Mouse (Mus musculus) hindbrain, embryonic 11.5 days (tissue): Measurements from ENCODE around the gene Arhgap45. TPM values are rescaled to one million over a fixed set of nuclear protein-coding genes. Genes with fewer than 3 reads are reported as not detected.

Experiments used
- ATAC-seq: fragments of 200-750 bp; cut with Nextera tagmentation; 2 replicates; pipeline ENCODE4 v1.8.0; 2017; ENCODE audit warnings: mild to moderate bottlenecking, moderate TSS enrichment, moderate library complexity; ENCODE audit not compliant: low FRiP score
- DNase-seq: peaks from one replicate; pipeline ENCODE4 v3.0.0-alpha.2; 2015; ENCODE audit warnings: low spot score
- H3K27ac ChIP-seq: fragments of 300-500 bp; sonication (generic); 2 replicates; pipeline ENCODE4 v1.5.1; 2014; ENCODE audit warnings: mild to moderate bottlenecking, low read depth, low read length
- H3K27me3 ChIP-seq: fragments of 300-500 bp; sonication (generic); 2 replicates; pipeline ENCODE4 v1.6.1; 2014; ENCODE audit warnings: mild to moderate bottlenecking, low read length, moderate library complexity, mixed read lengths; ENCODE audit not compliant: control insufficient read depth, insufficient read depth
- H3K36me3 ChIP-seq: fragments of 300-500 bp; sonication (generic); 2 replicates; pipeline ENCODE4 v1.6.1; 2014; ENCODE audit warnings: mild to moderate bottlenecking, low read length, moderate library complexity, mixed read lengths; ENCODE audit not compliant: control insufficient read depth, insufficient read depth
- H3K4me1 ChIP-seq: fragments of 300-500 bp; sonication (generic); replicated peaks from 2 replicates; pipeline ENCODE4 v1.6.1; 2014; ENCODE audit warnings: low read length, mixed read lengths; ENCODE audit not compliant: control insufficient read depth, insufficient read depth
- H3K4me2 ChIP-seq: fragments of 300-500 bp; sonication (generic); replicated peaks from 2 replicates; pipeline ENCODE4 v1.6.1; 2014; ENCODE audit warnings: mild to moderate bottlenecking, low read depth, low read length
- H3K4me3 ChIP-seq: fragments of 300-500 bp; sonication (generic); 2 replicates; pipeline ENCODE4 v1.5.1; 2014; ENCODE audit warnings: low read depth, low read length
- H3K9ac ChIP-seq: fragments of 300-500 bp; sonication (generic); 2 replicates; pipeline ENCODE4 v1.6.1; 2014; ENCODE audit warnings: low read depth, low read length
- H3K9me3 ChIP-seq: fragments of 300-500 bp; sonication (generic); 2 replicates; pipeline ENCODE4 v1.6.1; 2016; ENCODE audit warnings: low read length; ENCODE audit not compliant: control insufficient read depth
- WGBS: fragments of 180-500 bp; shearing (Covaris S2); extraction: QIAGEN DNeasy Blood & Tissue Kit; methylation state at CpG from one replicate; pipeline ENCODE4 v1.1.7; 2014; 5-methylcytosine and 5-hydroxymethylcytosine counted together
- polyA plus RNA-seq: library from polyadenylated mRNA; unstranded; fragments of >200 nt; fragmentation: Nextera tagmentation; extraction: Ambion mirVana; gene quantifications from 2 replicates; pipeline ENCODE4 v1.2.1, GENCODE M21; 2014

Arhgap45 gene
- polyA plus RNA-seq, 1 experiment from 2014 or later = 4.1 TPM

DNA sequence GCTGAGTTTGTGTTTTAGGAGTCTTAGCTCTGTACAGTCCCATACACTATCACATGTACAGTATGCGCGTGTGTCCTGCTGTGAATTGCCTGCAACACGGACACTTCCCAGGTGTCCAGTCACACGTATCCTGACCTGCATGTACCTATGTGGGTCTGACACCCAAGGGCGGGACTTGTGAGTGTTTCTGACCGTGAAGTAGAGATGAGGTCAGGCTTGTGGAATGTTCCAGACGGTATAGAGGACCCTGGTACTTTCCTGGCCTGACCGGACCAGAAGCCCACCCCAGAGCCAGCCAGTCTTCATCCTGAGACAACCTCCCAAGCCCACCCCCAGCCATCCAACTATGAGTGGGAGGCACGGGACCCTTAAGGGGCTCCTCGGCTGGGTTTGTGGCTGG is 870 bp upstream of the Arhgap45 start:
- Histone ChIP-seq H3K9me3 (peaks cover 3% of the 10 kb centered on the region; the same call in 1 of the 2 replicates), H3K9ac (no peak overlapping the region), H3K27me3 (peaks cover 46% of the 10 kb centered on the region), H3K4me1 (peaks cover 10% of the 10 kb centered on the region; the same call in 1 of the 2 replicates), H3K4me2 (no peak overlapping the region), H3K36me3 (no peaks in the 10 kb centered on the region), H3K27ac (no peak overlapping the region), H3K4me3 (no peak overlapping the region)
- no peak for ATAC-seq
- WGBS = 83% methylated on average over 10 of the region's 10 CpGs
- DNase-seq = no peak

DNA sequence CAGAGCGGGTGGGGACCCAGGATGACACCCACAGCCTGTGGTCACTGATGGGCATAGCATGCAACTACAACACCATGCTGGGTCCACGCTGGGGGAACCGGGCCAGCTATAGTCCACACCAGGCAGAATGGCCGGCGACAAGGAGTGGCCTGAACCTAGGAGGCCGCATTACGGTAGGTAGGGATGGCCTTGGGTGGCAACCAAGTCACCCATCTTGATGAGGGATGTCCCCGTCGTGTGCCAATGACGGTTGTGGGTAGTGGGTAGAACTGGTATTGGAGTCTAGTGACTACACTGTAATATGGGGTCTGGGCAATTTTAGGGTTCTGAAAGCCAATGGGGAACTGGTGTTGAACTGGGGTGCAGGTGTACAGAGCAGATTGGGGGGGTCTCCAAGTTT is 478 bp downstream of the Arhgap45 start:
- H3K27me3 ChIP-seq = peaks cover 47% of the 10 kb centered on the region
- H3K4me3 ChIP-seq = no peak overlapping the region
- H3K4me1 ChIP-seq = peaks cover 10% of the 10 kb centered on the region; the same call in 1 of the 2 replicates
- no peaks in the 10 kb centered on the region for H3K9me3 ChIP-seq
- 87% methylated on average over 10 of the region's 10 CpGs for WGBS
- DNase-seq (no peak), ATAC-seq (no peak)
- no peaks in the 10 kb centered on the region for H3K36me3 ChIP-seq
- H3K9ac ChIP-seq = no peak overlapping the region
- H3K4me2 ChIP-seq = no peak overlapping the region
- no peak overlapping the region for H3K27ac ChIP-seq

DNA sequence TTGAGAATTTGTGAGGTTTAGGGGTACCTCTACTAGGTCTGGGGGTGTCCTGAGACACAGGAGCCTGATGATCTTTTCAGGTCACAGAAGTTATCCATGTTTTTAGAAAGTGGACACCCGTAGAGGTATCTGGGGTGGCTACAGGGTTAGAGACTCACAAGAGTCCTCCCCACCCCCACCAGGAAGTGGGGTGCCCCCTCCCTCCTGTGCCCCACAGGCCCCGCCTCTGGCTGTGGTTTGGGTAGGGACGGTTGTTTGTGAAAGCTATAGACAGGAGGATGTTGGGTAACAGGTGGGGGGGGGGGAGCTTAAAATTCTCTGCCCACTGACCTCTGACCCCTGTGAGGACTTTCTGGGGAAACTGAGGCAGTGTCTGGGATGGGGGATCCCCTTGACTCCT is 908 bp downstream of the Arhgap45 start:
- peaks cover 10% of the 10 kb centered on the region; the same call in 1 of the 2 replicates for H3K4me1 ChIP-seq
- H3K27ac ChIP-seq = no peak overlapping the region
- H3K36me3 ChIP-seq = no peaks in the 10 kb centered on the region
- H3K9ac ChIP-seq = no peak overlapping the region
- H3K27me3 ChIP-seq = peaks cover 43% of the 10 kb centered on the region
- DNase-seq (no peak), ATAC-seq (no peak)
- H3K4me3 ChIP-seq = no peak overlapping the region
- no peak overlapping the region for H3K4me2 ChIP-seq
- H3K9me3 ChIP-seq = no peaks in the 10 kb centered on the region
- 76% methylated on average over 3 of the region's 3 CpGs for WGBS

DNA sequence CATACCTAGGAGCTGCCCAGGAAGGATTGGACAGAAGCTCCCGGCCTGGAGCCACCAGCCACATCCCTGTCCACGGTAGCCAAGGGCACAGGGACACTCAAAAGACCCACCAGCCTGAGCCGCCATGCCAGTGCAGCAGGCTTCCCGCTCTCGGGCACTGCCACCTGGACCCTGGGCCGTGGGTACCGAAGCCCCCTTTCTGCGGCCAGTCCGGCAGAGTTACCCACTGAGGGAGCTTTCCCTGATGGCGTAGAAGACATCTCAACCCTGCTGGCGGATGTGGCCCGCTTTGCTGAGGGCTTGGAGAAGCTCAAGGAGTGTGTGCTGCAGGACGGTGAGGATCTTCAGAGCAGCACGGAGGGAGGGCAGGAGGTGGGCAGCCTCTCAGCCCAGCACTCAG is 1.3 kb downstream of the Arhgap45 start:
- 82% methylated on average over 14 of the region's 14 CpGs for WGBS
- H3K4me2 ChIP-seq = no peak overlapping the region
- H3K4me3 ChIP-seq = no peak overlapping the region
- no peak overlapping the region for H3K27ac ChIP-seq
- peaks cover 41% of the 10 kb centered on the region for H3K27me3 ChIP-seq
- DNase-seq (no peak), ATAC-seq (no peak)
- peaks cover 10% of the 10 kb centered on the region; the same call in 1 of the 2 replicates for H3K4me1 ChIP-seq
- no peaks in the 10 kb centered on the region for H3K9me3 ChIP-seq
- H3K9ac ChIP-seq = no peak overlapping the region
- H3K36me3 ChIP-seq = no peaks in the 10 kb centered on the region

DNA sequence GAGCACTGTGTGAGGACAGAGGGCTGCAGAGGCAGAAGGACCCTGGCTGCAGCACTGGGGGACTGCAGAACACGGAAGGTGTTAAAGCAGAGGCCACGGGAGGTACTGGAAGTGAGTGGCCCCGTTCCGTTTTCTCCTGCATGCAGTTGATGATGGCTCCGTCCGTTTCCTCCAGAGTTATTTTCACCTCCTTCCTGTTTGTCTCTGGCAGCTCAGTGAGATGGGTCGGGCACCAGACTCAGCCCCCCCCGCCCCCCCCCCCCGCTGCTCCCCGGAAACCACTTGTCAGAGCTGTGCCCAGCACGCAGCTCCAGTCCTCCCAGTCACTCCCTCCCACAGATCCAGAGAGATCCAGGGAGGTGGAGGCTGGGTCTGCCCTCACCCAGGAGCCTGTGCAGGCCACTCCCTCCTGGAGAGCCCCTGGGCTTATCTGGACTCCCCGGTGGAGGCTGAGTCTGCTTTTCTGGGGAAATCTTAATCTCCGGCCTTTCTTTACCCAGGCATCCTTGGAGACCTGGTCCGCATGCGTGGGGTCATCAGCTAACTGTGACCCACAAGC is 2.4 kb downstream of the Arhgap45 start:
- 5% methylated on average over 15 of the region's 15 CpGs for WGBS
- Histone ChIP-seq H3K36me3 (no peaks in the 10 kb centered on the region), H3K27me3 (peaks cover 30% of the 10 kb centered on the region), H3K9me3 (no peaks in the 10 kb centered on the region), H3K9ac (no peak overlapping the region), H3K4me2 (no peak overlapping the region), H3K4me1 (peaks cover 10% of the 10 kb centered on the region; the same call in 1 of the 2 replicates), H3K27ac (no peak overlapping the region), H3K4me3 (no peak overlapping the region)
- DNase-seq (no peak), ATAC-seq (no peak)

DNA sequence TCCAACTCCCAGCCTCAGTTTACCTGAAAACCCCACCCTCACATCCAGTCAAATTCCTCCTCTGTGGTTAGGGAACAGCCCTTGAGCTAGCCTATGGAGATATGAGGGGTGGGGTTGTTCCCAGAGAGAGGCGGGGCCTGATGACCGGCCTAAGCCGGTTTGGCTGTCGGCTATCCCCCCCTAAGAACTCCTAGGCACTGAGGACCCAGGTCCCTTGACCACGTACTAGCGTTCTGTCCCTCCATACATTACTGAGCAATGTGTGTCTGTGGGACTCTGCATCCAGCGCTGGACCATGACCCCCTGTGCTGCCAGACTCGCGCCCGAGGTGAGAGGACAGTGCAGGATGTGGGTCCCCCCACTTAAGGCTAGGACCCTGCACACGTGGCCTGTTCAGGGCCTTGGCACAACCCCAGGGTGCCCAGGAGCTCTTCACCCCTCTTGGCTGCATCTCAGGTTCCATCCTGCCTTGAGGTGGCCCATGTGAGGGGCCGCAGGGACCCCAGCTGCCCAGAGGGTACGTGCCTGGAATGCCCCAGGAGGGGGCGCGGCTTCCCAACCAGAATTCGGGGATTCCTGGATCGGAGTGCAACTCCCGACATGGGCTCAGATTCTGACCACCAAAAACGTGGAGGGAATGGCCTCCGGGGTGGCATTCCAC is 3.1 kb downstream of the Arhgap45 start:
- Histone ChIP-seq H3K4me2 (peak overlapping the region; percentile 33), H3K27me3 (peaks cover 23% of the 10 kb centered on the region), H3K4me1 (peaks cover 10% of the 10 kb centered on the region; the same call in 1 of the 2 replicates), H3K4me3 (peak overlapping the region; percentile 19), H3K36me3 (no peaks in the 10 kb centered on the region), H3K27ac (no peak overlapping the region), H3K9ac (peak overlapping the region; percentile 52; the same call in 1 of the 2 replicates), H3K9me3 (no peaks in the 10 kb centered on the region)
- ATAC-seq = peak; percentile 47; the same call in 1 of the 2 replicates
- DNase-seq = peak; percentile 51
- WGBS = 5% methylated on average over 20 of the region's 20 CpGs

DNA sequence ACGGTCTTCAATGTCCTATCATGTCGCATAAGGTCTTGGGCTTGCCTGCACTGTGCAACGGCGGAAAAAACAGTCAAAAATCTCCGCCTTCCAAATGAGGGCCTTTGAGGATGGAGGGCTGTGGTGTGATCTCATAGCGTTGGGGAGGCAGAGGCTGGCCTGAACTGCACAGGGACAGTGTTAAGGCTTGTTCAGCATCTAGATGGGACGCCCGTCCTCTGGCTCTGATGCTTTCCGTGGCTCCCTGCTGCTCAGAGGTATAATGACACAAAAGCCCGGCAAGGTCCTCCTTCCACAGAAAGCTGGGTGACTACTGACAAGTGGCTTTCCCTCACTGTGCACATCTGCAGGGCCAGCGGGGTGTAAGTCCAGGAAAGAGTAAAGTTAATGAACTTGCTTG is 3.7 kb downstream of the Arhgap45 start:
- Histone ChIP-seq H3K4me1 (peaks cover 10% of the 10 kb centered on the region; the same call in 1 of the 2 replicates), H3K4me3 (no peak overlapping the region), H3K36me3 (no peaks in the 10 kb centered on the region), H3K4me2 (peak overlapping the region; percentile 33; the same call in 1 of the 2 replicates), H3K27me3 (peaks cover 17% of the 10 kb centered on the region), H3K9ac (no peak overlapping the region), H3K9me3 (no peaks in the 10 kb centered on the region), H3K27ac (no peak overlapping the region)
- DNase-seq (no peak), ATAC-seq (no peak)
- 24% methylated on average over 11 of the region's 11 CpGs for WGBS

DNA sequence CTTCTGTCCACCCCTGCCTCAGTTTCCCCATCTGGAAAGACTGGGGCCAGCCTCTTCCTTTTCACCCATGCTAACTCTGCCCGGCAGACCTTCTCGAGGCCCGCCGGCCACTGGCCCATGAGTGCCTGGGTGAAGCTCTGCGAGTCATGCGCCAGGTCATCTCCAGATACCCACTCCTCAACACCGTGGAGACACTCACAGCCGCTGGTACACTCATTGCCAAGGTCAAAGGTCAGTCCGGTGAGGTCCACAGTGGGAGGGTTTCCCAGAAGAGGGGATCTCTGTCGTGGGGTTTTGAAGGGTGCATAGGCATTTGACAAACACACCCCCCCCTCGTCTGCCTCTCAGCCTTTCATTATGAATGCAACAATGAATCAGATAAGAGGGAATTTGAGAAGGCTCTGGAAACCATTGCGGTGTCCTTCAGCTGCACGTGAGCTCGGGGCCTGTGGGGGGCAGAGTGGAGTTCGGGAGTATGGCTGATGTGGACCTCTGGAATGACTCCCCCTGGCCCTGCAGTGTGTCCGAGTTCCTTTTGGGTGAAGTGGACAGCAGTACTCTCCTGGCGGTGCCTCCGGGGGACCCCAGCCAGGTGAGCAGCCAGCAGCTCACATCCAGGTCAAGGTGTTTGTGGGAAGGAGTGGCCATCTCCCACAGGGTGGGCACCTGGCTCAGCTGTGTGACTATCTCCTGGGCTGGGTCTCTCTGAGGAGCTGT is 4.3 kb downstream of the Arhgap45 start:
- DNase-seq (no peak), ATAC-seq (no peak)
- no peak overlapping the region for H3K27ac ChIP-seq
- no peak overlapping the region for H3K9ac ChIP-seq
- no peaks in the 10 kb centered on the region for H3K36me3 ChIP-seq
- H3K4me3 ChIP-seq = no peak overlapping the region
- 86% methylated on average over 18 of the region's 18 CpGs for WGBS
- peaks cover 12% of the 10 kb centered on the region for H3K27me3 ChIP-seq
- peaks cover 10% of the 10 kb centered on the region; the same call in 1 of the 2 replicates for H3K4me1 ChIP-seq
- no peak overlapping the region for H3K4me2 ChIP-seq
- H3K9me3 ChIP-seq = no peaks in the 10 kb centered on the region
